Mouse (Mus musculus) neural tube, embryonic 11.5 days (tissue): ENCODE data around the gene Khdrbs1. TPM values are rescaled to one million over a fixed set of nuclear protein-coding genes. Genes with fewer than 3 reads are reported as not detected.

Experiments
- ATAC-seq: fragments of 200-750 bp; cut with Nextera tagmentation; 2 replicates; pipeline ENCODE4 v1.8.0; 2017; ENCODE audit warnings: moderate number of reproducible peaks, mild to moderate bottlenecking, moderate TSS enrichment, moderate library complexity; ENCODE audit not compliant: insufficient read depth, low FRiP score, low TSS enrichment
- DNase-seq: peaks from one replicate; pipeline ENCODE4 v3.0.0-alpha.2; 2015; ENCODE audit warnings: low spot score
- H3K27ac ChIP-seq: fragments of 300-500 bp; sonication (generic); 2 replicates; pipeline ENCODE4 v1.5.1; 2014; ENCODE audit warnings: low read depth, mild to moderate bottlenecking, low read length
- H3K27me3 ChIP-seq: fragments of 300-500 bp; sonication (generic); 2 replicates; pipeline ENCODE4 v1.6.1; 2014; ENCODE audit warnings: mild to moderate bottlenecking, low read length, mixed read lengths; ENCODE audit not compliant: control insufficient read depth, insufficient read depth
- H3K36me3 ChIP-seq: fragments of 300-500 bp; sonication (generic); 2 replicates; pipeline ENCODE4 v1.6.1; 2014; ENCODE audit warnings: mild to moderate bottlenecking, low read length, moderate library complexity, mixed read lengths; ENCODE audit not compliant: control insufficient read depth, insufficient read depth
- H3K4me1 ChIP-seq: fragments of 300-500 bp; sonication (generic); 2 replicates; pipeline ENCODE4 v1.6.1; 2014; ENCODE audit warnings: low read length, mixed read lengths; ENCODE audit not compliant: control insufficient read depth, insufficient read depth
- H3K4me2 ChIP-seq: fragments of 300-500 bp; sonication (generic); 2 replicates; pipeline ENCODE4 v1.6.1; 2014; ENCODE audit warnings: low read depth, mild to moderate bottlenecking, moderate library complexity
- H3K4me3 ChIP-seq: fragments of 300-500 bp; sonication (generic); 2 replicates; pipeline ENCODE4 v1.5.1; 2014; ENCODE audit warnings: low read depth, low read length
- H3K9ac ChIP-seq: fragments of 300-500 bp; sonication (generic); 2 replicates; pipeline ENCODE4 v1.6.1; 2014; ENCODE audit warnings: mild to moderate bottlenecking, low read length
- H3K9me3 ChIP-seq: fragments of 300-500 bp; sonication (generic); 2 replicates; pipeline ENCODE4 v1.6.1; 2016; ENCODE audit warnings: low read length; ENCODE audit not compliant: control insufficient read depth
- WGBS: fragments of 180-500 bp; shearing (Covaris S2); extraction: QIAGEN DNeasy Blood & Tissue Kit; methylation state at CpG from one replicate; pipeline ENCODE4 v1.1.7; 2014; 5-methylcytosine and 5-hydroxymethylcytosine counted together
- polyA plus RNA-seq: library from polyadenylated mRNA; unstranded; fragments of >200 nt; fragmentation: Nextera tagmentation; extraction: Ambion mirVana; gene quantifications from 2 replicates; pipeline ENCODE4 v1.2.1, GENCODE M21; 2014

Khdrbs1 gene
- polyA plus RNA-seq, 1 experiment from 2014 or later, result 195 TPM

DNA sequence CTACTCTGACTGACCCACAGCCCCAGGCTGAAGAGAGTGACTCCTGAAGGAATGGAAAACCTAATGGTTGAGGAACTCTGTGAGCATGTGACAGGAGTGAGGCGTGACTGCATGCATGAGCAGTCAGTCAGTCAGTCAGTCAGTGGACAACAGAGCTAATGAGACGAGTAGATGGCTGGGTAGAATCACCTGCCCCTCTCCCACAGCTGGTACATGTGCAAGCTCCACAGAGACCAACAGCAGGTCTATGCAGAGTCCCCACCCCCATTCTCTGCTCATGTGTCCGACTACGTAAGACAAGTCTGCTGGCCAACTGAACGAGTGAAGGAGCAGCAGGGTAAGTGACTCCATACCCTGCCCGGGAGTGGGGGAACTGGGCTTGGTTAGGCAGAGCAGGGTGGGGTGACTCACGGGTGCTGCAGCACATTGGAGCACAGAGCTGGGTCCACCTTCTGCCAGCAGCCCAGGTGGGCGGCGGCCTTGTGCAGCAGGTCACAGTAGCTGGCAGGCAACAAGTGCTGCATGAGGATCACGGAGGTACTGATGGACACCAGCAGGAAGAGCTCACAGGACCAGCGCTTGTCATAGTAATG, 58.1 kb downstream of the Khdrbs1 start:
- 90% methylated on average over 11 of the region's 11 CpGs for WGBS
- Histone ChIP-seq H3K27me3 (no peaks in the 10 kb centered on the region), H3K4me2 (no peak overlapping the region), H3K9me3 (no peaks in the 10 kb centered on the region), H3K27ac (no peak overlapping the region), H3K9ac (no peak overlapping the region), H3K4me1 (no peaks in the 10 kb centered on the region), H3K36me3 (peaks cover 28% of the 10 kb centered on the region), H3K4me3 (no peak overlapping the region)
- ATAC-seq (no peak), DNase-seq (no peak)

DNA sequence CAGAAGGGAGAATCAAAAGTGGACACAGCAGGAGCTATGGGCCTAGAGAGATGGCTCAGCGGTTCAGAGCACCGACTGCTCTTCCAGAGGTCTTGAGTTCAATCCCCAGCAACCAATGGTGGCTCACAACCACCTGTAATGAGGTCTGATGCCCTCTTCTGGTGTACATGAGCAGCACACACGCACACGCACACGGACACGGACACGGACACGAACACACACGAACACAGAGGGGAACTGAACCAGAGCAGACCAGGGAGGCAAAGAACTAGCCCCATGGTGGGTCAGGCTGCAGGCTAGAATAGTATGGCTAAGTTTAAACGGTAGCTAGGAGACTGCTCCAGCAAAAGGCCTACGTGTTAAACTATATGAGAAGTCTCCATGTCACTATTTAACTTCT, 60.3 kb downstream of the Khdrbs1 start:
- no peak overlapping the region for H3K27ac ChIP-seq
- WGBS, result 96% methylated on average over 11 of the region's 11 CpGs
- H3K36me3 ChIP-seq, result peaks cover 28% of the 10 kb centered on the region
- ATAC-seq, result no peak
- H3K27me3 ChIP-seq, result no peaks in the 10 kb centered on the region
- H3K4me1 ChIP-seq, result no peaks in the 10 kb centered on the region
- no peak overlapping the region for H3K9ac ChIP-seq
- no peaks in the 10 kb centered on the region for H3K9me3 ChIP-seq
- no peak overlapping the region for H3K4me2 ChIP-seq
- no peak overlapping the region for H3K4me3 ChIP-seq
- no peak for DNase-seq

DNA sequence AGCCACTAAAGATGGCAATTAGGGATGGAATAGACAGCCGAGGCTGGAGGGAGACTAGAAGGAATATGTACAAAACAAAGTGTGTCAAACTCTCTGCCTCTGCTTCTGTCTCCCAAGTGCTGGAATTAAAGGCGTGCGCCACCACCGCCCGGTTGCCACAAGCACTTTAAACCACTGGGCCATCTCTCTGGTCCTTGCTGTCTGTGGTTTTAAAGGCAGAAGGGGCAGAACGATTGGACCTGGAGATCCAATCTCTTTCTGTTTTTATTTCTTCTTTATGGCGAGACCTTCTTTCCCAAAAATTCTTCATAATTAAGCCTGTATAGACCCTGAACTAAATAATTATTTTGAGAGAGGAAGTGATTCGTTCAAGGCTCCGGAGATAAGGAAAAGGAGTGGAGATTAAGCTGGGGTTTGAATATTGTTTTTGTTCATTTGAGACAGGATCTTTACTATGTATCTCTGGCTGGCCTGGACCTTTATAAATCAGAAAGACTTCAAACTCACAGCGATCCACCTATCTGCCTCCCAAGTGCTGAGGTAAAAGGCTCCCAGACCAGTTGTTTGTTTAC, 69.1 kb downstream of the Khdrbs1 start:
- peak overlapping the region; percentile 88 for H3K9ac ChIP-seq
- no peaks in the 10 kb centered on the region for H3K27me3 ChIP-seq
- DNase-seq (no peak), ATAC-seq (no peak)
- H3K4me1 ChIP-seq, result no peaks in the 10 kb centered on the region
- peak overlapping the region; percentile 89 for H3K4me2 ChIP-seq
- peak overlapping the region; percentile 98 for H3K4me3 ChIP-seq
- no peaks in the 10 kb centered on the region for H3K9me3 ChIP-seq
- H3K36me3 ChIP-seq, result peaks cover 5% of the 10 kb centered on the region; the same call in 1 of the 2 replicates
- WGBS, result 9% methylated on average over 10 of the region's 10 CpGs
- H3K27ac ChIP-seq, result no peak overlapping the region

DNA sequence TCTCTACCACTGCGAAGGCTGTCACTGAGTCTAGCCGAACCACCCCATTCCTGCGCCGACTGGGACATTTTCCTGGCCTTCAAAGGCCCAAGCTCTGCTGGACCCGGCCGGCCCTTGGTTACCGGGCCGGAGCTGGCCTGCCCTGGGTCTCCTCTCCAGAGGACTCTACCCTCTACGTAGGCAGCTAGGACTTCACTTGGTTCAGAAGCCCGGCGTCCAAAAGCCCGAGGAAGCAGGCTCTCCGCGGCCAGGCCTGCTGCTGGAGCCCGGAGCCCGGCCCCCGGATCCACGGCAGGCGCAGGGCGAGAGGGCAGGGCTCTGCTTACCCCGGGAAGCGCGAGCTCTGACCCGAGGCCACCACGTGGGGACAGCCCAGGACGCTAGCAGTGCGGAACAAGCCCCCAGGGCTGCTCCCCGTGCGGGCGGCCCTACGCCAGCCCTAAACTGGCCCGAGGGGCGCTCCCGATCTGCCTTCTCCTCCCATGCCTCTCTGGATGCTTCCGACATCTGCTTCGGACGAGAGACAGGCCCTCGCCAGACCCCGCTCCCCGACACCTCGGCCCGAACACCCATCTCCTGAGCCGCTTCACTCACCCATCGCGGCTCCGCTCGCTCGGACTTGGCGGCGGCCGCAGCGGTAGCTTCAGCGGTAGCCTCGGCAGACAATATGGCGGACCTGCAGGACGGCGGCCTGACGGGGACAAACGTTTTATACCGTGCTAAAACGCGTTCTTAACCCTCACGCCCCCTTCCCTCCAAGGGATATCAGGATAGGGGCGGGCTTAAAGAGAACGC, 69.8 kb downstream of the Khdrbs1 start, which contains the start of gene Kpna6:
Gene Kpna6 (minus strand): TSS at position 685 of the 795 bp plus-strand sequence.
- WGBS, result under 1% methylated on average over 59 of the region's 65 CpGs
- no peaks in the 10 kb centered on the region for H3K9me3 ChIP-seq
- H3K9ac ChIP-seq, result peak within 1 kb of the TSS; percentile 88
- H3K36me3 ChIP-seq, result peaks cover 5% of the 10 kb centered on the region; the same call in 1 of the 2 replicates
- no peaks in the 10 kb centered on the region for H3K27me3 ChIP-seq
- peak within 1 kb of the TSS; percentile 89 for H3K4me2 ChIP-seq
- peak; percentile 91 for DNase-seq
- H3K27ac ChIP-seq, result peak within 1 kb of the TSS; percentile 89
- H3K4me3 ChIP-seq, result peak within 1 kb of the TSS; percentile 98
- H3K4me1 ChIP-seq, result no peaks in the 10 kb centered on the region
- ATAC-seq, result peak; percentile 80

DNA sequence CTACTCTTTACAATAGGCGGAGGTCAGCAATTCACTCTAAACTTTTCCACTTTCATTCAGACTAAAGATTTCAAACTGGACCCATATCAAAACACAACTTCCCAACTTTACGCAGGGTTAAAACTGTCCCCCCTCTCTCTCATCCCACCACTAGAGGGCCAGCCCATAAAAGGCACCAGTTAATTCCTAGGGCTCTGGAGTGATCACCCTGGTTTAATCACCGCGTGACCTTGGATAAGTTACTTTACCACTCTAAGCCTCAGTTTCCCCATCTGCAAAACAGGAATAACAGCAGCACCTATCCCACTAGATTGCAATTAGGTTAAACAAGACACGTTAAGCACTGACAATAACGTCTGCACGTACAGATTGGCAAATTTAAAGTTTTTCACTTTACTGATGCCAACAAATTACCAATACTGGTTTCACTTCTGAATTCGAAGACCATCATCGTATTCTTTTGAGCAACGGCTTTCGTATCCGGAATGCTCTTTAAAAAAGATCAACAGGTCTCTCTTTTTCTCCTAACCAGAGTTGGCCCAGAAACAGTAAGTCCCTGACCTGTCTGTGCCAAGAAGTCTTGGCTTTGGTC, 70.5 kb downstream of the Khdrbs1 start:
- Histone ChIP-seq H3K27me3 (no peaks in the 10 kb centered on the region), H3K4me1 (no peaks in the 10 kb centered on the region), H3K4me3 (peak overlapping the region; percentile 98), H3K27ac (no peak overlapping the region), H3K9ac (peak overlapping the region; percentile 88), H3K4me2 (peak overlapping the region; percentile 89), H3K9me3 (no peaks in the 10 kb centered on the region), H3K36me3 (peaks cover 3% of the 10 kb centered on the region; the same call in 1 of the 2 replicates)
- peak; percentile 56 for DNase-seq
- WGBS, result 11% methylated on average over 12 of the region's 12 CpGs
- no peak for ATAC-seq

DNA sequence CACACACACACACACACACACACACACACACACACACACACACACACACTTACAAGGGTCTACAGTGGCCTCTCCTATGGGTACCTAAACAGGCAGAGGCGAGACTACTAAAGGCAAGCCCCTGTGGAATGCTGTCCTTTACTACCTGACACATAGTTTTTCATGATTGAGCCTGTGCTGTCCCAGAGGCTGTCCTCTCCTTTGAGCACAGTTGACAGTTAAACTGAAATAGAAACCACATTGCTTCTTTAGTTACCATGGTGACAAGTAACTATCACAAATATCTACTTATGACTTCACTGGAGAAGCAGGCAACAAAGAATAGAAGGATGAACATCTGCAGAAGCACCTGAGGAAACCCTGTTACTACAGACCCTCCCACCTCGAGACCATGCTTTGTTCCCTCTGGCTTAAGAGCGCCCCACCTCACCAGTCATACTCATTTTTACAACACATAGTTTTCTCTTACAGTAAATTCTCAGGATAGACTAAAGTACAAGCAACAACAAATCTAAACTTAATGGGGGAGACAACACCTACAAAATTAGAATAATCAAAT, 79.8 kb downstream of the Khdrbs1 start:
- H3K4me1 ChIP-seq, result no peaks in the 10 kb centered on the region
- no peak overlapping the region for H3K27ac ChIP-seq
- ATAC-seq (no peak), DNase-seq (no peak)
- H3K27me3 ChIP-seq, result no peaks in the 10 kb centered on the region
- H3K4me3 ChIP-seq, result no peak overlapping the region
- no peak overlapping the region for H3K9ac ChIP-seq
- H3K36me3 ChIP-seq, result peaks cover 5% of the 10 kb centered on the region
- 86% methylated on average over 3 of the region's 3 CpGs for WGBS
- H3K4me2 ChIP-seq, result no peak overlapping the region
- H3K9me3 ChIP-seq, result no peaks in the 10 kb centered on the region

DNA sequence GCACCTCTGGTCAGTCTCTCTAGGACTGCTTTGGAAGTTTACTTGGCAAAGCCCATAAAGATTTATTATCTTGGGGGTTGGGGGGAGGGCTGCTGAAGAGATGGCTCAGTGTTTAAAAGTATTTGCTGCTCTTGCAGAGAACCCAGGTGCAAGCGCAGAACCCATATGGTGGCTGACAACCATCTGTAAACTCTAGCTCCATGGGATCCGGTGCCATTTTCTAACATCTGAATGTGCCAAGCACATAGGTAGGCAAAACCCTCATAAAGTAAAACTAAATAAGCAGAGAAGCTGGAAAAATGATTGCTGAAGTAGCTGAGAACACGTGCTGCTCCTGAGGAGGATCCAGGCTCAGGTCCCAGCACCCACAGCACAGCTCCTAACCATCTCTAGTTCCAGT, 80.5 kb downstream of the Khdrbs1 start:
- Histone ChIP-seq H3K27me3 (no peaks in the 10 kb centered on the region), H3K4me2 (no peak overlapping the region), H3K9ac (no peak overlapping the region), H3K27ac (no peak overlapping the region), H3K4me1 (no peaks in the 10 kb centered on the region), H3K36me3 (peaks cover 5% of the 10 kb centered on the region), H3K9me3 (no peaks in the 10 kb centered on the region), H3K4me3 (no peak overlapping the region)
- WGBS, result 89% methylated on average over 3 of the region's 3 CpGs
- DNase-seq (no peak), ATAC-seq (no peak)

DNA sequence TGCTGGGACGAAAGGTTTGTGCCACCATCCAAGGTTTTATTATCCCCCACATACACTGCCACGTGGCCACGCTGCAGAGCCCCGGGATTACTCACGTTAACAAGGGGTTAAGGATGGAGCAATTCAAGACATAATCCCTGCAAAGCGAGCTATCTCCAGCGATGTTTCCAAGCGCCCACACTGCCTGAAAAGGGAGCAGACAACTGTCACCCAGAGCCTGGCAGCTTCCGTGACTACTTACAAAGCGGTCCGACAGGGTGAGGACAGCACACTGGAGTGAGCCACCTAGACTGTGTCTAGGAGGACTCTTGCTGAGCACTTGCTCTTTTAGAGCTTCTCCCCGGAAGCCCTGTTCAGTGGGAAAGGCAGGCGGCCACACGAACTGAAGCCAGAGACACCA, 87.3 kb downstream of the Khdrbs1 start:
- Histone ChIP-seq H3K36me3 (peaks cover 28% of the 10 kb centered on the region), H3K4me1 (no peaks in the 10 kb centered on the region), H3K27me3 (no peaks in the 10 kb centered on the region), H3K4me3 (no peak overlapping the region), H3K27ac (no peak overlapping the region), H3K4me2 (no peak overlapping the region), H3K9ac (no peak overlapping the region), H3K9me3 (no peaks in the 10 kb centered on the region)
- ATAC-seq (no peak), DNase-seq (no peak)
- 95% methylated on average over 14 of the region's 14 CpGs for WGBS
